ENCODE assay signal across 8 mouse cellular contexts in genomic region chr7:80782155-80783109, GRCm38 (mm10). TPM values are rescaled to one million over a fixed set of nuclear protein-coding genes. Genes with fewer than 3 reads are reported as not detected.
DNase-seq lines count a peak whose midpoint lies in the region; ATAC-seq and TF ChIP-seq lines count a peak whose summit lies in the region.

No protein-coding gene starts in this region.

- peak overlapping the region; percentile 39; the same call in 1 of the 2 replicates for H3K27ac ChIP-seq in layer of hippocampus, adult 2 months
- H3K27ac ChIP-seq in brown adipose tissue, adult 24 weeks (replicated peaks; ENCODE audit: low read depth, low read length): peak overlapping the region; percentile 60
- peak overlapping the region; percentile 60 for H3K27ac ChIP-seq in liver, postnatal 0 days (ENCODE audit: low read depth)
- H3K27ac ChIP-seq in forebrain, embryonic 11.5 days (ENCODE audit: low read depth, low read length): no peak overlapping the region

- DNase-seq in layer of hippocampus, adult 2 months (ENCODE audit: low spot score in 2 of 2): no peak
- no peak for DNase-seq in layer of hippocampus, adult 9-10 months (ENCODE audit: low spot score)
- DNase-seq in liver, postnatal 0 days: peak; percentile 66
- DNase-seq in thymus, postnatal 0 days (ENCODE audit: low spot score): peak; percentile 82
- DNase-seq in cerebellum, adult 18-20 months: no peak
- DNase-seq in Muller cell, postnatal 12 days (ENCODE audit: inconsistent ontology term): no peak
- DNase-seq in forebrain, embryonic 11.5 days (ENCODE audit: low spot score): no peak

- H3K27me3 ChIP-seq in liver, postnatal 0 days (ENCODE audit: insufficient read depth, low read length): no peaks in the 10 kb centered on the region
- no peaks in the 10 kb centered on the region for H3K27me3 ChIP-seq in forebrain, embryonic 11.5 days (ENCODE audit: control insufficient read depth, insufficient read depth, low read length)

- H3K4me3 ChIP-seq in layer of hippocampus, adult 2 months: no peak overlapping the region
- H3K4me3 ChIP-seq in brown adipose tissue, adult 24 weeks (ENCODE audit: insufficient read depth, low read depth, low read length): no peak overlapping the region
- H3K4me3 ChIP-seq in liver, postnatal 0 days (ENCODE audit: low read depth, low read length): no peak overlapping the region
- no peak overlapping the region for H3K4me3 ChIP-seq in forebrain, embryonic 11.5 days (ENCODE audit: low read depth, low read length)

- TF ChIP-seq EP300 in liver, postnatal 0 days (IDR thresholded peaks at IDR 0.05; ENCODE audit: low read depth): peak; percentile 60

- peaks cover 29% of the 10 kb centered on the region for H3K4me1 ChIP-seq in brown adipose tissue, adult 24 weeks (ENCODE audit: control insufficient read depth, insufficient read depth, insufficient read length, low read length)
- H3K4me1 ChIP-seq in liver, postnatal 0 days (ENCODE audit: insufficient read depth): peaks cover 31% of the 10 kb centered on the region
- H3K4me1 ChIP-seq in forebrain, embryonic 11.5 days (replicated peaks; ENCODE audit: control insufficient read depth, insufficient read depth, low read length): 0 out of 2 replicates have a peak, but pooled peaks cover 2% of the 10 kb centered on the region

- no peak for TF ChIP-seq CTCF in layer of hippocampus, adult 2 months (conservative IDR thresholded peaks at IDR 0.05)
- TF ChIP-seq CTCF in liver, postnatal 0 days (IDR thresholded peaks at IDR 0.05; ENCODE audit: low read depth): no peak

- ATAC-seq in liver, postnatal 0 days: peak; percentile 81
- no peak for ATAC-seq in forebrain, embryonic 11.5 days (replicated peaks; ENCODE audit: low FRiP score)

- H3K4me2 ChIP-seq in liver, postnatal 0 days (ENCODE audit: low read depth, low read length): peak overlapping the region; percentile 19; the same call in 1 of the 2 replicates
- H3K4me2 ChIP-seq in forebrain, embryonic 11.5 days (ENCODE audit: low read depth, low read length, severe bottlenecking): no peak overlapping the region

- H3K9me3 ChIP-seq in liver, postnatal 0 days (ENCODE audit: low read length): no peaks in the 10 kb centered on the region
- no peaks in the 10 kb centered on the region for H3K9me3 ChIP-seq in forebrain, embryonic 11.5 days (ENCODE audit: control insufficient read depth, low read length)

- 36% methylated on average over 17 of the region's 17 CpGs for WGBS in liver, postnatal 0 days (ENCODE audit: insufficient replicate concordance)
- WGBS in forebrain, embryonic 11.5 days: 83% methylated on average over 17 of the region's 17 CpGs

- H3K36me3 ChIP-seq in liver, postnatal 0 days (replicated peaks; ENCODE audit: insufficient read depth, low read length): no peaks in the 10 kb centered on the region
- H3K36me3 ChIP-seq in forebrain, embryonic 11.5 days (ENCODE audit: control insufficient read depth, insufficient read depth, low read length): no peaks in the 10 kb centered on the region

- H3K9ac ChIP-seq in liver, postnatal 0 days (replicated peaks): no peak overlapping the region
- no peak overlapping the region for H3K9ac ChIP-seq in forebrain, embryonic 11.5 days (ENCODE audit: low read length)

RNA-seq across cellular contexts. Expression of gene Iqgap1, which starts 43.3 kb away (rescaled TPM):
- 10 to 100 TPM; 19.4 to 21.6 TPM for total RNA-seq in layer of hippocampus, adult 2 months (2021)
- 27.3 and 27.9 TPM in 2 replicates for polyA plus RNA-seq in brown adipose tissue, adult 24 weeks (2012; ENCODE audit: insufficient read depth, insufficient read length, missing spikeins)
- 10.8 and 13.6 TPM in 2 replicates for polyA plus RNA-seq in liver, postnatal 0 days (2015; fragmentation: Nextera tagmentation; extraction: Ambion mirVana)
- polyA plus RNA-seq in thymus, postnatal 0 days (2015; fragmentation: Nextera tagmentation; extraction: Ambion mirVana): 87.5 and 104 TPM in 2 replicates
- 28.0 and 29.1 TPM in 2 replicates for polyA plus RNA-seq in forebrain, embryonic 11.5 days (2014; fragmentation: Nextera tagmentation; extraction: Ambion mirVana)

Comparison
In these comparisons a context has a peak if more than half of its experiments do, and no peak if none do; other contexts are left out.
1. DNase-seq: peak in liver, postnatal 0 days (single experiment) and thymus, postnatal 0 days (single experiment); none in layer of hippocampus, adult 2 months (0 of 2), layer of hippocampus, adult 9-10 months (single experiment), cerebellum, adult 18-20 months (0 of 2), Muller cell, postnatal 12 days (single experiment) and forebrain, embryonic 11.5 days (single experiment).